Mouse (Mus musculus) spleen, adult 2 months (tissue): ENCODE data around the gene Eri2.

ENCODE experiments used
- CTCF ChIP-seq: fragments of 200-500 bp; IDR thresholded peaks from 2 replicates; pipeline ENCODE4 v1.5.1; 2011; ENCODE audit warnings: mild to moderate bottlenecking, inconsistent platforms; ENCODE audit not compliant: insufficient read depth, insufficient read length, insufficient replicate concordance; ENCODE audit errors: extremely low read depth
- POLR2A ChIP-seq: fragments of 200-500 bp; IDR thresholded peaks from 2 replicates; pipeline ENCODE4 v1.6.1; 2011; ENCODE audit warnings: low read depth, low read length, inconsistent platforms

- no peak for TF ChIP-seq CTCF
- TF ChIP-seq POLR2A, result no peak
Measured at GRCm38 (mm10) chr7:119760527-119760951, 33.3 kb downstream of the Eri2 start, which contains the start of gene Acsm3.
